Comparison of ENCODE assay signal across 15 mouse cellular contexts in the genomic region with DNA sequence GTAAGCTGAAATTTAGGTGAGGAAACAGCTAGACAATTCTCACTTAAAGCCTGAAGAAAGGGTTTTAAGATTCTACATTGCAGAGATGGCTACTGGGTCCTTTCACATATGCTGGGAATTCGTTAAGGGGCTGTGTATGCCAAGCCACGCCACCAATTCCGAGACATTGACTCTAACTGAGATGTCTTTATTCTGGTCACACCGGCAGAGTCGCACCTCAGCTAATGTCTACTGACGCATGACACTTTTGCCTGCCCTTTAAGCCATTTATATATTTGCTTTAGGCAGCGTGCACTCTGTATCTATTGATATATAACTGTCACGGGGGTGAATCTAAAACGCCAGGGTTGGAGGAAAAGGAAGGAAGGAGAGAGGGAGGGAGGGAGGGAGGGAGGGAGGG.
A peak's percentile ranks its signal among the peaks of the same experiment; 100 is the strongest.
DNase-seq lines count a peak whose midpoint lies in the region; ATAC-seq and TF ChIP-seq lines count a peak whose summit lies in the region.
"Had no signal": no experiment of that assay in that cellular context is flagged by ENCODE, and none has a peak within 500 bp of the region (broad histone marks: within the 10 kb centered on the region; RNA-seq: fewer than 3 reads in every experiment).

No protein-coding gene starts in this region.

- no peaks in the 10 kb centered on the region for H3K36me3 ChIP-seq in limb, embryonic 12.5 days
- no peaks in the 10 kb centered on the region for H3K36me3 ChIP-seq in limb, embryonic 10.5 days
- H3K36me3 ChIP-seq in forebrain, embryonic 11.5 days (ENCODE audit: control insufficient read depth, insufficient read depth, low read length): no peaks in the 10 kb centered on the region
- H3K36me3 ChIP-seq in limb, embryonic 15.5 days: no peaks in the 10 kb centered on the region
- H3K36me3 ChIP-seq in midbrain, postnatal 0 days (ENCODE audit: insufficient read depth, low read length): no peaks in the 10 kb centered on the region
- H3K36me3 ChIP-seq: hindbrain, embryonic 12.5 days had no signal

- H3K4me3 ChIP-seq in limb, embryonic 12.5 days (replicated peaks): no peak overlapping the region
- no peak overlapping the region for H3K4me3 ChIP-seq in limb, embryonic 10.5 days
- H3K4me3 ChIP-seq in forebrain, embryonic 11.5 days (ENCODE audit: low read depth, low read length): no peak overlapping the region
- no peak overlapping the region for H3K4me3 ChIP-seq in limb, embryonic 15.5 days
- H3K4me3 ChIP-seq in midbrain, postnatal 0 days (ENCODE audit: low read depth, low read length): no peak overlapping the region
- H3K4me3 ChIP-seq: hindbrain, embryonic 12.5 days had no signal

- no peak overlapping the region for H3K9ac ChIP-seq in limb, embryonic 12.5 days (replicated peaks)
- no peak overlapping the region for H3K9ac ChIP-seq in forebrain, embryonic 11.5 days (ENCODE audit: low read length)
- H3K9ac ChIP-seq in limb, embryonic 15.5 days: no peak overlapping the region
- no peak overlapping the region for H3K9ac ChIP-seq in midbrain, postnatal 0 days (replicated peaks; ENCODE audit: low read length, poor library complexity, severe bottlenecking)
- H3K9ac ChIP-seq: hindbrain, embryonic 12.5 days; lung, embryonic 14.5 days had no signal

- H3K4me1 ChIP-seq in limb, embryonic 12.5 days (replicated peaks): peaks cover 13% of the 10 kb centered on the region; the same call in 1 of the 2 replicates
- H3K4me1 ChIP-seq in limb, embryonic 10.5 days: peaks cover 16% of the 10 kb centered on the region
- peaks cover 2% of the 10 kb centered on the region; the same call in 1 of the 2 replicates for H3K4me1 ChIP-seq in forebrain, embryonic 11.5 days (replicated peaks; ENCODE audit: control insufficient read depth, insufficient read depth, low read length)
- peaks cover 10% of the 10 kb centered on the region for H3K4me1 ChIP-seq in limb, embryonic 15.5 days
- H3K4me1 ChIP-seq in midbrain, postnatal 0 days (ENCODE audit: insufficient read depth, low read length): no peaks in the 10 kb centered on the region; the same call in 1 of the 2 replicates
- H3K4me1 ChIP-seq: hindbrain, embryonic 12.5 days had no signal

- H3K27me3 ChIP-seq in limb, embryonic 12.5 days: no peaks in the 10 kb centered on the region
- H3K27me3 ChIP-seq in limb, embryonic 10.5 days (ENCODE audit: low read depth, poor library complexity, severe bottlenecking): no peaks in the 10 kb centered on the region
- no peaks in the 10 kb centered on the region for H3K27me3 ChIP-seq in forebrain, embryonic 11.5 days (ENCODE audit: control insufficient read depth, insufficient read depth, low read length)
- no peaks in the 10 kb centered on the region for H3K27me3 ChIP-seq in limb, embryonic 15.5 days
- H3K27me3 ChIP-seq in midbrain, postnatal 0 days (ENCODE audit: insufficient read depth, low read length): no peaks in the 10 kb centered on the region
- H3K27me3 ChIP-seq: hindbrain, embryonic 12.5 days had no signal

- H3K9me3 ChIP-seq in limb, embryonic 12.5 days: no peaks in the 10 kb centered on the region
- H3K9me3 ChIP-seq in limb, embryonic 10.5 days (replicated peaks): no peaks in the 10 kb centered on the region
- no peaks in the 10 kb centered on the region for H3K9me3 ChIP-seq in forebrain, embryonic 11.5 days (ENCODE audit: control insufficient read depth, low read length)
- no peaks in the 10 kb centered on the region for H3K9me3 ChIP-seq in limb, embryonic 15.5 days
- no peaks in the 10 kb centered on the region for H3K9me3 ChIP-seq in midbrain, postnatal 0 days (ENCODE audit: low read length)
- H3K9me3 ChIP-seq: hindbrain, embryonic 12.5 days had no signal

- 0 out of 2 replicates have a peak overlapping the region, but pooled peaks have one; percentile 36 for H3K4me2 ChIP-seq in limb, embryonic 12.5 days
- H3K4me2 ChIP-seq in forebrain, embryonic 11.5 days (ENCODE audit: low read depth, low read length, severe bottlenecking): no peak overlapping the region
- H3K4me2 ChIP-seq in limb, embryonic 15.5 days: peak overlapping the region; percentile 27; the same call in 1 of the 2 replicates
- peak overlapping the region; percentile 33 for H3K4me2 ChIP-seq in midbrain, postnatal 0 days (ENCODE audit: low read depth, low read length, poor library complexity, severe bottlenecking)
- H3K4me2 ChIP-seq: liver, embryonic 11.5 days; lung, embryonic 14.5 days had no signal

- ATAC-seq in limb, embryonic 12.5 days (ENCODE audit: insufficient number of reproducible peaks, insufficient read depth, low FRiP score, low TSS enrichment, low read depth): no peak
- ATAC-seq in forebrain, embryonic 11.5 days (replicated peaks; ENCODE audit: low FRiP score): no peak; the same call in 1 of the 2 replicates
- ATAC-seq in limb, embryonic 15.5 days (ENCODE audit: insufficient number of reproducible peaks, low FRiP score, low TSS enrichment, low read depth): no peak
- ATAC-seq in midbrain, postnatal 0 days (ENCODE audit: low FRiP score): no peak

- H3K27ac ChIP-seq in limb, embryonic 12.5 days: no peak overlapping the region
- H3K27ac ChIP-seq in limb, embryonic 10.5 days: no peak overlapping the region
- peak overlapping the region; percentile 70 for H3K27ac ChIP-seq in forebrain, embryonic 11.5 days (ENCODE audit: low read depth, low read length)
- peak overlapping the region; percentile 64 for H3K27ac ChIP-seq in limb, embryonic 15.5 days
- no peak overlapping the region; the same call in 1 of the 2 replicates for H3K27ac ChIP-seq in midbrain, postnatal 0 days (ENCODE audit: low read depth, low read length)
- H3K27ac ChIP-seq: hindbrain, embryonic 12.5 days had no signal

- DNase-seq in limb, embryonic 10.5 days (ENCODE audit: low spot score): no peak
- DNase-seq in forebrain, embryonic 11.5 days (ENCODE audit: low spot score): no peak
- DNase-seq in midbrain, postnatal 0 days (ENCODE audit: low spot score): no peak
- no peak for DNase-seq in T-cell, adult 2 months (ENCODE audit: low spot score)
- DNase-seq in spleen, postnatal 14 days (ENCODE audit: low spot score in 2 of 2): no peak
- DNase-seq: cerebellum, adult 11 months; cerebellum, postnatal 36 days; kidney, adult 11 months; lung, postnatal 4 days; thymus, postnatal 36 days had no signal

- 48% methylated on average over 9 of the region's 9 CpGs for WGBS in limb, embryonic 12.5 days
- WGBS in limb, embryonic 10.5 days: 73% methylated on average over 9 of the region's 9 CpGs
- 27% methylated on average over 9 of the region's 9 CpGs for WGBS in forebrain, embryonic 11.5 days
- WGBS in limb, embryonic 15.5 days: 42% methylated on average over 9 of the region's 9 CpGs
- 17% methylated on average over 9 of the region's 9 CpGs for WGBS in midbrain, postnatal 0 days

- no peak for TF ChIP-seq CTCF in midbrain, postnatal 0 days (IDR thresholded peaks at IDR 0.05)

Comparison
In these comparisons a context has a peak if more than half of its experiments do, and no peak if none do; other contexts are left out.
1. H3K27ac ChIP-seq: peak in forebrain, embryonic 11.5 days (single experiment) and limb, embryonic 15.5 days (single experiment); none in limb, embryonic 12.5 days (single experiment), limb, embryonic 10.5 days (single experiment) and midbrain, postnatal 0 days (single experiment).